Mouse (Mus musculus) urinary bladder, postnatal 14 days (tissue): ENCODE results near the gene Ect2.

Experiments used
- DNase-seq: peaks from one replicate; pipeline ENCODE4 v3.0.0; 2021; ENCODE audit warnings: low spot score

Gene Ect2

DNA sequence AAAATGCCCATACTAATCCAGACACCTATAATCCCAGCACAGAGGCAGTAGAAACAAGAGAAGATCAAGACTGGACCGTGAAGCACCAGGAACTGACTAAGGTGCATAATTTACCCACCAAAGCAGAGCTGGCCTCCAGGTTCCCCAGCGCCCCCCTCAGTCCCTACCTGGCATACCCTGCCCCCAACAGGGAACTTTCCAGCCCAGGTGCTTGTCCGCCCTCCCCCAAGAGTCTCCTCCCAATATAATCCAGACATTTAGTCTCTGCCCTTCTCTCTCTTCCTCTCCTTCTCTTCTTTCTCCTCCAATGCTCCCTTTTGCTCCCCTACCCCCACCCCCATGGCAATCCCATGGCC is 2.9 kb upstream of the Ect2 start:
- no peak for DNase-seq

DNA sequence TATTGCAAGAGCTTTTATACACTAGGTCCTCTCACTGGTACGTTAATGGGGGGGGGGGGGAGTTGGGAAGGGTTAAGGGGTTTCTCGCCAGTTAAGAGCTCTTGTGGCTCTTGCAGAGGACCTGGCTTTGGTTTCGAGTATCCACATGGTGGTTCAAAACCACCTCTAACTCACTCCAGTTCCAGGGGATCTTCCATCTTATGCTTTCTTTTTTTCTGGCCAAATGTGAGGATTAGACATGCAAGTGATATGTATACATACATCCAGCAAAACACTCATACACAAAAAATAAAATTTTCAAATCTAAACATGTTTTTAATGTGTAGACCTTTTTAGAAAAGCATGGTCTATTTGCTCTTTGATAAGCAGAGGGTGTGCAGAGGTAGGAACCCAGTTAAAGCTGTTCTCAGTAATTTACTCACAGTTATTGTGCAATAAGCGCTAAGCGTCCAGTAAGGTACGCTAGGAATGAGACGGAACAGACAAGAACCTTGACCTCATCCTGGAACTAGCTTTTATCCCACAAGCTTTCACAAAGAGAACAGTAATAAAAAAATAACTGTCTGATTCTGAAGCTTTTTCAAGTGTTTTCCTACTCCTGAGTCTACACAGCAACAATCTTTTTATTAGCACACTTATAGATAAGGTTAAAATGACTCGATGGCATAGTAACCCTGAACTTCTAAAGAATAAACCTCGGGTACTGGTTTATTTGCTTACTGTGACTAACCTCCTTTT is 2.3 kb upstream of the Ect2 start:
- no peak for DNase-seq

DNA sequence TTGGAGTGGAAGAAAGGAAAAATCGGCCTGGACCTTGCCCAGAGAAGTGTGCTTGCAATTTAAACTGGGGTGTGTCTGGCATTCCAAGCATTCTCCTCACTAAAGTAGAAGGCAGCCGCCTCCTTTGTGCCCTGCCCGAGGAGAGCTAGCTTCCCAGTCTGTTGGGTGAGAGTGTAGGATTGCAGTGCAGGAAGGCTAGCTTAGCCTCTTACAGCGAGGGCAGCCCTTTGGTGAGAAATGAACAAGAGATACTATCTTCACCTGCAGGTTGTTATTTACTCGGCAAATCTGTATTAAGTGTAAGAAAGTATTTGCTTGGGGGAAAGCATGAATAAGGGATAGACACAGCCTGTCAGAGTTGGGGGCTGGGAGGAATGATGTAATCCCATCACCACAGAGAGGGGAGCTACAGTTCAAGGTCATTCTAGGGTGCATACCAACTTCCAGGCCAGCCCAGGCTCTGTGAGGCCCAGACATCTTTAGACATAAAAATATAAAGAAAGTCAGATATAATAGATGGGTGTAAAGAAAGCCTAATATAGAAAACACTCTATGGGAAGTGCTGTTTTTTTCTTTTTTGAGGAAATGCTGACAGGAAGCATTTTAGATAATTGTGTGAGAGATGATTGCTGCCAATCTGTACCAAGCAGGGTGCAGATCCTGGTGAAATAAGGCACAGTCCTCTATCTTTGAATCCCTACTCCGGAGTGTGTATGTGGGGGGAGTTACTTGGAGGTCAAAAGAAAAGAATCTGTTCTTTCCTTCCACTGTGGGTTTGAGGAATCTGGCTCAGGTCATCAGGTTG is 1.6 kb upstream of the Ect2 start:
- DNase-seq = peak; percentile 50

DNA sequence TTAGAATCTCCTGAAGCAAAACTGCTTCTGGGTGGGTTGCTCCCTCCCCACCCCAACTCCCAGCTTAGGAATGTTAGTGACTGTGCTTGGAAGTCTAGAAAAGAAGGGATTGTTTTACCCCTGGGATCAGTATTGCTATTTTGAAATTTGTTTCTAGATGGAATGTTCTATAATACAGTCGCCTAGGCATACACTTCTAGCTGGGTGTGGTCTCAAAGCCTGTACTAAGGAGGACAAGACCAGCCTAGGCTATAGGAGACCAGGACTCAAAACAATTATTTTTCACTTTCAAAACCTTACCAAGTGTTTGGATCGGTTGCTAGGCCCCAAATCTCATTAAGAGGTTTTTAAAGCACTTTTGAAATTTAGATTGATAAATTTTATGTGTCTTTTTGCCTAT is 602 bp upstream of the Ect2 start:
- DNase-seq = no peak

DNA sequence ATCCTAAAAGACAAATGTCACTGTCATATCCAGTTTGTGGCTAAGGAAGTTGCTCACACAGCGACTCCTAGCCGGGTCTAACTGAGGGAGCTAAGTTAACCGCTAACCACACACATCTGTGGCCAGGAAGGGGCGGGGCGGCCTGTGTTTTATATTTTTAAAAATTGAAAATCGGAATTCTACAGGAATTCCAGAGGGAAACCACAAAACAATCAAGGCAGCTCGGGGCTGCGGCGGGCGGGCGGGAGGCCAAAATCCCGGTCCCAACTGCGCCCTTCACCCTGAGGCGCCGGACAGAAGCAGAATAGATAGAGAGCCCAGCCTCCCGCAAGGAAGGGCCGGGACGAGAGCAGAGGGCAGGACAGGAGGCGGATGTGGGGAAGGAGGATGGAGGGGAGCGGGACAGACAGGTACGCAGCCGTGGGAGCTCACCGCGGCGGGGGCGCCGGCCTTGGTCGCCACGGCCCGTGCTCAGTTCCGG is 447 bp downstream of the Ect2 start:
- DNase-seq = no peak

DNA sequence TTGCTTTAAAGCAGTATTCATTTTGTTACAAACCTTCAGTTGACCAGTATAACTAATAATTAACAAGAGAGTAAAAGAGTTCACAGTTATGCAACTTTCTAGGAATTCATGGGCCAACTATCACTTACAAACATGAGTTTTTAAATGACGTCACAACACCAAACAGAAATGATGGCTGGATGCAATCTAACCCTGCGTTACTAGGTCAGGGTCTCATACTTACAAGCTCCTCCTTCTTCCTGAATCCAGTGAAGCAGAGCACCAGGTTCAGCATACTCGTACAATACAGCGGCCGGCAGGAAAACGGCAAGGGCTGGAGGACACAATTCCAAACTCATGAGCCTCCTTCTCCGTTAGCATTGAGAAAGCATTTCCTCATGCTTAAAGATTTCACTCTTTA is 7.9 kb downstream of the Ect2 start:
- DNase-seq = no peak

DNA sequence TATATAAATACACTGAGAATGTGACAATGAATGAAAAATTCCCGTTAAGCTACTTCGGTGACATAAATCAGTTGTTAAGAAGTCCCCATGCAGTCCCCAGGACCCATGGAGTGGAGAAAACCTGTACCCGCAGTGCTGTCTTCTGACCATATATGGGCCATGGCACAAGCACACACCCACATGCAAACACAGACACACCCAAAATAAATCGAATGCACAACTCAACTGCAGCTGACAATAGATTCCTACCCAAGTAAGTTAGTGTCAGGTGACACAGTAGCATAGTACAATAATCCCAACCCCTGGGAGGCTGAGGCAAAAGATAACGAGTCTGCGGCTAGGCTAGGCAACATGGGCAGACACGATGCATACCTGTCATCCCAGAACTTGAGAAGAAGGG is 10.1 kb downstream of the Ect2 start:
- no peak for DNase-seq

DNA sequence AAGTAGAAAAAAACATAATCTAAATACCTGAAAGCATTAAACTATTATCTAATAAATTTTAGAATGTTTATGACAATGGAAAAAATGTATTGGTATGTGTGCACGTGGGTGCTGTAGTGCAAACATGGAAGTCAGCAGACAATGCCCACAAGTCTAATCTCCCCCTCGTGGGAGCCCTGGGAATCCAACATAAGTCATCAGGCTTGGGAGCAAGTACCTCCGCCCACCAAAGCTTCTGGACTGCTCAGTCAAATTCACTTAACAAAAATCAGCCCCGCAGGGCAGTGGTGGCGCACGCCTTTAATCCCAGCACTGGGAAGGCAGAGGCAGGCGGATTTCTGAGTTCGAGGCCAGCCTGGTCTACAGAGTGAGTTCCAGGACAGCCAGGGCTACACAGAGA is 13.6 kb downstream of the Ect2 start:
- DNase-seq = no peak

DNA sequence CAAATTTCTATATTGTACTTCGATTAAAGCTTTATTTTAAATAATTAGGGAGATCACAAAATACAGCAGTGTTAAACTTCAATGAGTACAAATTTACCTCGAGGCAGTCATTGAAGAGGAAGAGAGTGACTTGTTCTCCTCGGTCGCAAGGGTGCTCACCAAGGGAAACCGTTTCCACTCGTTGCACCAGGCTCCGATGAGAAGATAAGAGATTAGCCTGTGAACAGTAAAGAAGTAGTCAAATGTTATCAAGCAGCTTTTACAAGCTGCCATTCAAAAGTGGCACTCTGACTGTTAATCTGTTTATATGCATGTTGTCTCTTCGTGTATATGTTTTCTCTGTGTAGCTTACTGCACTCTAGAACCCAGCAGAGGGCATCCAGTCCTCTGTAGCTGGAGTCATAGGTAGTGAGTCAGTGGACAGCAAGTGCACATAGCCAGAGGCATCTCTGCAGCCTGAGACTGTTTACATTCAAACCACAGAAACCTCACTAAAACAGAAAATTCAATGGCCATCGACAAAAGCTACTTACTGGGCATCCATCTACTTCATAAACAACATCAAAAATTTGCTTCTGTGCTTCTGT is 31.7 kb downstream of the Ect2 start:
- DNase-seq = no peak

DNA sequence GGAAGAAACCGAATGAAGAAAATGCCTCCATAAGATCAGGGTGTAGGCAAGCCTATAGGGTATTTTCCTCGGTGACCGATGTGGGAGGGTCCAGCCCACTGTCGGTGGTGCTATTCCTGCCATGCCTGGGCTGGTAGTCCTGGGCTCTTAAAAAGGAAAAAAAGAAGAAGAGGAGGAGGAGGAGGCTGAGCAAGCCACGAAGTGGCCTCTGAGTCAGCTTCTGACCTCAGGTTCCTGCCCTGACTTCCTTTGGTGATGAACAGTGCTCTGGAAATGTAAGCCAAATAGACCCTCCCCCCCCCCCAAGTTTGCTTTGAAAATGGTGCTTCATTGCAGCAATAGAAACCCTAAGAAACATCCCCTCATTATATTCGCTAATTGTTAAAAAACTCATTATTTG is 32.7 kb downstream of the Ect2 start:
- DNase-seq = no peak

DNA sequence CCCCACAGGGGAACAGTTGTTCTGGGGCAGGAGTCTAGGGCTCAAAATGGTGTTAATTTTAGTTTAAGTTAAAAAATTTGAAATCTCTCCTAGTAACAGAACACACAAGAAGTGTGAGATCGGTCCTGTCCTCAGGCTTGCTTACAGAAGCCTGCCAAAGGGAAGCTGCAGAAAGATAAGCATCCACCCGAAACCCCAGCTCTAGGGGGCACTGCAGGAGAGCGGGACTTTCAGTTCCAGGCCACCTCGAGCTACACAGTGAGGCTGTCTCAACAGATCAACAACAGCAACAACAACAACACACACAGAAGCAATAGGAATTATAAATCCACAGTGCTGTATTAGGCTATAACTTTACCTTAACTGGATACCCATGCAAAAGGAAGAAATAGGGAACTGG is 35.5 kb downstream of the Ect2 start:
- no peak for DNase-seq

DNA sequence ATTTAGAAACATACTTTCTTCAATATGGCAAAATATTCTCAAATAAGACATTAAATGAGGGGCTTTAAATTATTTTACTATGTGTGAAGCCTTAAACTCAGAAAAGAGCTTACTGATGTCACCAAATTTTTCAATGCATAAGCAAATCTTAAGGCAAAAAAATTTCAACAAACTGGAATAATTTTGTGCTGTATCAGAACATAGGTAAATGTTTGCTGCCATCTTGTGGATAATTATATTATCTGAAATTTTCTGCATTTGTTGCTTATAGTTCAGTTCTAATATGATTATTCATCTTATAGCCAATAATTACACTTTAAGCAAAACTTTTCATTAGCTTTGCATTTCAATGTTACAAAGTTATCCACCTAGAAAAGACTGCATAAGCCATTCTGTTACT is 42.8 kb downstream of the Ect2 start:
- DNase-seq = no peak

DNA sequence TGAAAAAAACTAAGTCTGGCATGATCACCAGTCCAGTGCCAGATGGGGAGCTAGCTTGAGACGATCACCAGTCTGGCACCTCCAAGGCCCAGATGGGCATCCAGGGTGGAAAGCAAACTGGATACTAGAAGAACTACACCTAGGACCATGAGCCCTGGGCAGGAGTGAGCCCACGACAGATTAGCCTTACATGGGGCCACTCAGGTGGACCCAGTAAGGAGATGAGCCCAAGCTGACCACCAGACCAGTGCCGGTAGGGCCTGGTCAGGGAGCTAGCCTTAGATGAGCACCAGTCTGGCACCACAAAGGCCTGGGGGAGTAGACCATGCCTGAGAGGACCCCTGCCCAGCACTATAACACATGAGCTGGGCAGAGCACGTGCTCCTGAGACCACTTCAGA is 44.6 kb downstream of the Ect2 start:
- no peak for DNase-seq

DNA sequence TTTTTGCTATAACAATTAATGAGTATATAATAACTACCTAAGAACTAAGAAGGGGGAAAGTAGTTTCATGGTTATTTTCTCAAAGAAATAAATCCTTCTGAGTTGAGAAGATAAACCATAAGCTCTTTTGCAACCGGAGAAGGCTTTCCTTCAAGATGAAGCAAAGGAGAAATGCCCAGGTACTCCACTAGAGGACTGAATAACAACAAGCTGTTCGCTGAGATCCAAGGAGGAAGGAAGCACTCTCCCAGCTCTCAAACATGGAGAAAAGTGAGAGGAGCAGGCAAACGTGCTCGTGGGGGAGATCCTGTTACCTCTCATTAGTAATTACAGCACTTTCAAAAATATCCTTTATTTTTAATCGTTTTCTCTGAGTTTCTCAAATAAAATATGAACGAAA is 46.5 kb downstream of the Ect2 start:
- no peak for DNase-seq

DNA sequence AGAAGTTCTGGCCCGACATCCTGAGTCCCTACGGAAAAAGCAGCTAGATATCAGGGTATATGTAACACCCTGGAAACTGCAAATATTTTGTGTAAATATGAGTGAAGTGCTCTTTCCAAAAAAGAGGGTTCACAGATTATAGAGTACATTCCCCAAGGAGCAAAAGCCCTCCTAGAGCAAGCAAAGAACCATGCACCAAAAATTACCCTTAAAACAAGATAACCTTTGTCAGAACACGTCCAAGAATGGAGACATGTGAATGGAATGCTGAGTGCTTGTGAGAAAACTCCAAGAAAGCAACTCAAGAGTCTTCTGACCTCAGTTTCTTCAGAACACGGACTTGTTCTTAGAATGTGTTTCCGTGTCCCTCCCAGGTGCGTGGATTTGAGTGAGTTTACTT is 50.7 kb downstream of the Ect2 start:
- no peak for DNase-seq

DNA sequence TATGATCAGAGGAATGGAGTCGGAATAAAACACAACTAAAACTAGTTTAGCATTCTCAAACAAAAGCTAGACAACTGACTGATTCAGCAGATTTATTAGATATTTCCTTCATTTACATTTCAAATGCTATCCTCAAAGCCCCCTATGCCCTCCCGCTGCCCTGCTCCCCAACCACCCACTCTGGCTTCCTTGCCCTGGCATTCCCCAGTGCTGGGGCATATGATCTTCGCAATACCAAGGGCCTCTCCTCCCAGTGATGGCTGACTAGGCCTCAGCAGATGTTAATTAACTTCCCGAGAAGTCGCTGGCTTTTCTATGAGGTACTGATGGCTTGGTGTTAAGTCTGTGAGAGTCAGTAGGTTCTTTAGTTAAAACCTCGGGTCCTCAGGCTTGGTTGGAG is 55.0 kb downstream of the Ect2 start:
- no peak for DNase-seq

DNA sequence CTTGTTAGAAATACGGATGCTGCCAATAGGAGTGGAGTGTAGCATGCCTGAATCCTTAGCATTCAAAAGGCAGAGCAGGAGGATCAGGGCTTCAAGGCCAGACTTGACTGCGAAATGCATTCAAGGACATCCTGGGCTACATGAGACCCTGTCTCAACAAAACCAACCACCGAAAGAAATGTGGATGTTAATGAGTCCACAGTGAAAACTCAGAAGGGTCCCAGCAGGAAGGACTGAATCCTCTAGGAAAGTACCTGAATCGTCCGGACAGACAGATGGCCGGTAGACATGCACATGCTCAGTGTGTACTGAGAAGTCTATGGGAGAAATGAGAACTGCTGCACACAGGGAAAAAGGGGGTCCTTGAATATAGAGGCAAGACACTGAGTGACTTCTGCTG is 67.5 kb downstream of the Ect2 start:
- DNase-seq = no peak

DNA sequence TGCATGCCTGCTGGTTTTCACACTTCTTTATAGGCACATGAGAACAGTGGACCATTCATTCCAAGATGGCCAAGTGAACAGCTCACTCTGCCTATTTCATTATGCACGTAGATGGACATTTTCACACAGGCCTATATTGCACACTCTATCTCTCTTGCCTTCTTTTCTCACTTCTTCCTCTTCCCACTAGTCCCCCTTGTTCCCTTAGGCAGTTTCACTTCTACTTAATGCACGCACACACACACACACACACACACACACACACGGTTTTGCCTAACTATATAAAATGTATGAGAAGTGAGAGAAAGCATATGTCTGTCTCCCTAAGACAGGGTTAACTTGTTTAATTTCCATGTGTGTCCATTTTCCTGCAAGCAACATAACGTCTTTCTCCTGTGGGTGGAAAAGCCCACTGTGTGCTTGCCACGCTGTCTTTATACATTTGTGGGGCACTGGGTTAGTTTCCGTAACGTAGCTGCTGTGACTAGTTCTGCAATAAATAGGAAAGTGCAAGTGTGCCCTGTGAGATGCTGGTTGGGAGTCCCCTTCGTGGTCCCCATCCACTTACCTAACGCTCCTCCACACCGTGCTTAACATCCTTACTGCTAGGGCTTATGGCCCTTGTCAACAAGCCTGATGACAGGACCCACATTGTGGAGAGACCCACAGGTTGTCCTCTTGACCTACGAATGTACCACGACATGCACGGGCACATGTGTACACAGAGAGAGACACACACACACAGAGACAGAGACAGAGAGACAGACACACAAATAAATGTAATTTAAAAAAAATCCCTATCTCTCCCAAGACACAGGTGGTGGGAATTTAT is 72.2 kb downstream of the Ect2 start:
- no peak for DNase-seq

DNA sequence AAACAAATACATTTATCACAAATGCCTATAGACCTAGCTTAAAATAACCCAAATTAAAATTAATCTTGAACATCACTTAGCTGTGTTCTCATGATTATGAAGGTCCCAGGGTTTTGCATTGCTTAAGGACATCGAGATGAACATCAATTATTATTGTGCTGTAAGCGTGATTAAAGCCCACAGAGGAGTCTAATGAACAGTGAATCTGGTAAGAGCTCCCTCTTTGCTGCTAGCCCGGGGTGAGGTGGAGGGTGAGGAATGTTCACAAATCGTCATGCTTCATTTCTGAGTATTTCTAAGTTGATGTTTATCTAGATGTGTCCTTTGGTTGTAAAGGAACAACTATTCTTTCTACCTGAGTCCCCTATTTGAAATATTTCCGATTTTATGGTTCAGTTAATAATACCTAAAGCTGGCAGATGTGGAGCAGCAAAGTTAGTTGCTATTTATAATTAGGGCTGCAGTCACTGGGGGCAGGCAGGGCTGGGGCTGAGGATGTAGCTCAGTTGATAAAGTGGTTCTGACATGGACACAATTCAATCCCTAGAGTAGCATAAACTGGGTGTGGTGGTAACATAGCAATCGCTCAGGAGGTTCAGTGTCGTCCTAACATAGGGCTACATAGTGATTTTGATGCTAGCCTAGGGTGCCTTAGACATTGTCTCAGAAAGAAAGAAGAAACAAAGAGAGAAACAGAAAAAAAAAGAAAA is 73.5 kb downstream of the Ect2 start:
- no peak for DNase-seq

DNA sequence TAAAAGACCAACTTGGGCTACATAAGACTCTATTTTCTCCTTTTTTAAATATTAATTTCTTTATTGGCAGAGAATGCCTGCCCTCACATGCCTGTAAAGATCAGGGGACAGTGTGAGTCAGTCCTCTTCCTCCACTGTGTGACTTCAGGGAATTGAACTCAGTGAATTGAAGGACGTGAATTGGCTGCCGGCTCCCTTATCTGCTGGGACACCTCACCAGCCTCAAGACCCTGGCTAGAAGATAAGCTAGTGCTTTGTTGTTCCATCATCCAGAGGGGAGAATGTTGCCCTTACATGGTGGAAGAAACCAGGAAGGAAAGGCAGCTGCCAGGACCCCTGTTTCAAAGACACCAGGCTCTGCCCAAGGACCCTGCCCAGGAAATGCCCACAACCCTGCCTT is 79.8 kb downstream of the Ect2 start:
- DNase-seq = no peak

DNA sequence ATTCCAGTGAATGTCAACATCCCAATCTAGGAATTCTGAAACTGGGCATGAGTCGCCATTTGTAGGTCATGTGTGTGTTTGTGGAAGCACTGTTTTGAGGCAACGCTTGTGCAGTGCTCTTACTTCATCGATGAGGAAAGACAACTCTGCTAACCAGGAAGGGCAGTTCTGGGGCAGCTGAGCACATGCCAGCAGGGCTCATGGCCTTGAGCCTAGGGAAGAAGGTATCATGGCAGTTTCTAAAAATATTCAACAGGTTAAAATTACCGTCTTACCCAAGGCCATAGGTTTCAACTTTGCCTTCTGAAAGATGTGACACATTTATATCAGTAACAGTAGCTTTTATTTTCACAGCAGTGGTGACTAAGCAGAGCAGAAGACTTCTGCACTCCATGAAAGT is 82.0 kb downstream of the Ect2 start:
- no peak for DNase-seq

DNA sequence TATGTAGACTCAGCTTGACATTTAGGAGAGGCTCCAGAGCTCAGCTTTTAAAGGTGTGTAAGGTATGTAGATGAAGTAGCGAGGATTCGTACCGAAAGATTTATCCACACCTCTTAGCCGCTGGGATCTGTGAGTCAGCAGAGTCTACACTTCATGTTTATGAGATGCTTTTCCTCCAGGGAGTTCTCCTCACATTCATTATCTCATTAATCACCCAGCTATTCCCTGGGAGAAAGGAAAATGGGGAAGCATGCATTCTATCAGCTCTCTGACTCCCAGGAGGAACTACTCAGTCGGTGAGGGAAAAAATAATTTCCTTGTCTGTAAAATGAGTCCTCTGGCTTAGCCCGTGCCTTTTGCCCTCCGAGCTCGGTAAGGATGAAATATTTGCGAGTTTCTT is 83.3 kb downstream of the Ect2 start:
- no peak for DNase-seq
